In the genomic region with DNA sequence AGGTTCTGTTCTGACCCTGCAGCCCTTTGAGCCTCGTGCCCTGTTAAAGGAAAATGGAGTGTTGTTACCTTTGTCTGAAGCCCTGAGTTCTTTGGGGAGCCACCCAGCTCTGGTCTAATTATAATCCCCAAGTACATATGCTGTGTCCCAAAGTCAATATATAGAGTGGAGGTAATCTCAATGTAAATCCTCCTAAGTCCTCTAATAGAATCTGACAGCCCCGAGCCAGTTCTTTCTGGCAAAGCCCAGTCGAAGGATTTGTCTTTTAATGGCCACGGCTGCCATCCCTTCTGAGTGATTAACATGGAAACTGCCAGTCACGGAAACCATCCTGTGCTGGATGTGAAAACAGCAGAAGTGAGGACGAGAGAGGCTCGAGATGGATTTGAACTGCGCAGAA, we compare ENCODE assay signal across 25 mouse cellular contexts.
DNase-seq lines count a peak whose midpoint lies in the region; ATAC-seq lines count a peak whose summit lies in the region.
"Had no signal": no experiment of that assay in that cellular context is flagged by ENCODE, and none has a peak within 500 bp of the region (broad histone marks: within the 10 kb centered on the region; RNA-seq: fewer than 3 reads in every experiment).

No protein-coding gene starts in this region.

- 49% methylated on average over 8 of the region's 8 CpGs for WGBS in midbrain, embryonic 11.5 days
- 68% methylated on average over 8 of the region's 8 CpGs for whole genome bisulfite sequencing in midbrain, embryonic 10.5 days
- 56% methylated on average over 8 of the region's 8 CpGs for WGBS in neural tube, embryonic 13.5 days
- WGBS in heart, embryonic 11.5 days (ENCODE audit: insufficient replicate concordance): 69% methylated on average over 8 of the region's 8 CpGs

- H3K27me3 ChIP-seq in midbrain, embryonic 11.5 days (ENCODE audit: control insufficient read depth, insufficient read depth, low read length): no peaks in the 10 kb centered on the region
- H3K27me3 ChIP-seq in midbrain, embryonic 10.5 days (ENCODE audit: low read depth, poor library complexity, severe bottlenecking): peaks cover 53% of the 10 kb centered on the region
- H3K27me3 ChIP-seq in neural tube, embryonic 13.5 days: no peaks in the 10 kb centered on the region
- H3K27me3 ChIP-seq in heart, embryonic 11.5 days (ENCODE audit: control insufficient read depth, insufficient read depth, low read length): peaks cover 5% of the 10 kb centered on the region
- H3K27me3 ChIP-seq: forebrain, embryonic 15.5 days had no signal

- H3K27ac ChIP-seq in midbrain, embryonic 11.5 days (ENCODE audit: low read depth, low read length): no peak overlapping the region
- no peak overlapping the region for H3K27ac ChIP-seq in midbrain, embryonic 10.5 days (replicated peaks)
- peak overlapping the region; percentile 74 for H3K27ac ChIP-seq in neural tube, embryonic 13.5 days (replicated peaks)
- no peak overlapping the region for H3K27ac ChIP-seq in heart, embryonic 11.5 days (ENCODE audit: low read depth, low read length)
- H3K27ac ChIP-seq: embryonic facial prominence, embryonic 10.5 days; embryonic facial prominence, embryonic 13.5 days; forebrain, embryonic 12.5 days; forebrain, embryonic 15.5 days; heart, adult 2 months; heart, embryonic 10.5 days had no signal

- DNase-seq in midbrain, embryonic 11.5 days (ENCODE audit: low spot score, missing footprints): peak; percentile 84
- DNase-seq in midbrain, embryonic 10.5 days (ENCODE audit: low spot score): no peak
- DNase-seq in neural tube, embryonic 10.5 days (ENCODE audit: extremely low spot score, low spot score): no peak
- DNase-seq in retina, embryonic 14.5 days (ENCODE audit: low spot score): peak; percentile 54
- DNase-seq in frontal cortex, postnatal 10 days (ENCODE audit: low spot score in 2 of 2): no peak
- DNase-seq: adrenal gland, adult 2 months; adrenal gland, postnatal 14 days; cerebellum, adult 11-12 months; cerebellum, adult 8-10 months; cerebellum, postnatal 10 days; cerebellum, postnatal 36 days; embryo, embryonic 11 days; gastrocnemius, postnatal 10 days; gastrocnemius, postnatal 36 days; heart, adult 2 months had no signal

- H3K4me3 ChIP-seq in midbrain, embryonic 11.5 days (ENCODE audit: low read depth, low read length): no peak overlapping the region
- no peak overlapping the region for H3K4me3 ChIP-seq in midbrain, embryonic 10.5 days
- H3K4me3 ChIP-seq in neural tube, embryonic 13.5 days: no peak overlapping the region
- no peak overlapping the region for H3K4me3 ChIP-seq in heart, embryonic 11.5 days (ENCODE audit: low read depth, low read length)
- H3K4me3 ChIP-seq: embryonic facial prominence, embryonic 10.5 days; embryonic facial prominence, embryonic 13.5 days; erythroblast, embryonic 14.5 days; forebrain, embryonic 12.5 days; forebrain, embryonic 15.5 days; heart, adult 2 months; heart, embryonic 10.5 days had no signal

- H3K36me3 ChIP-seq in midbrain, embryonic 11.5 days (ENCODE audit: control insufficient read depth, insufficient read depth, low read length): no peaks in the 10 kb centered on the region
- H3K36me3 ChIP-seq in midbrain, embryonic 10.5 days: no peaks in the 10 kb centered on the region
- no peaks in the 10 kb centered on the region for H3K36me3 ChIP-seq in neural tube, embryonic 13.5 days
- no peaks in the 10 kb centered on the region for H3K36me3 ChIP-seq in heart, embryonic 11.5 days (ENCODE audit: control insufficient read depth, insufficient read depth, low read length)
- H3K36me3 ChIP-seq: embryonic facial prominence, embryonic 10.5 days; embryonic facial prominence, embryonic 13.5 days; forebrain, embryonic 12.5 days; forebrain, embryonic 15.5 days; heart, embryonic 10.5 days had no signal

- H3K4me1 ChIP-seq in midbrain, embryonic 11.5 days (ENCODE audit: control insufficient read depth, insufficient read depth, low read length): peaks cover 3% of the 10 kb centered on the region; the same call in 1 of the 2 replicates
- H3K4me1 ChIP-seq in midbrain, embryonic 10.5 days: peaks cover 15% of the 10 kb centered on the region
- H3K4me1 ChIP-seq in neural tube, embryonic 13.5 days (replicated peaks): peaks cover 26% of the 10 kb centered on the region
- no peaks in the 10 kb centered on the region for H3K4me1 ChIP-seq in heart, embryonic 11.5 days (ENCODE audit: control insufficient read depth, insufficient read depth, low read length)
- H3K4me1 ChIP-seq: embryonic facial prominence, embryonic 13.5 days; forebrain, embryonic 15.5 days; heart, embryonic 10.5 days had no signal

- H3K9ac ChIP-seq in midbrain, embryonic 11.5 days (ENCODE audit: low read length): no peak overlapping the region
- no peak overlapping the region for H3K9ac ChIP-seq in neural tube, embryonic 13.5 days
- no peak overlapping the region for H3K9ac ChIP-seq in heart, embryonic 11.5 days (ENCODE audit: low read depth, low read length)
- H3K9ac ChIP-seq: embryonic facial prominence, embryonic 13.5 days; forebrain, embryonic 12.5 days; forebrain, embryonic 15.5 days had no signal

- no peak overlapping the region for H3K4me2 ChIP-seq in midbrain, embryonic 11.5 days
- H3K4me2 ChIP-seq in neural tube, embryonic 13.5 days: no peak overlapping the region
- H3K4me2 ChIP-seq in heart, embryonic 11.5 days: no peak overlapping the region
- H3K4me2 ChIP-seq: embryonic facial prominence, embryonic 13.5 days; forebrain, embryonic 12.5 days; forebrain, embryonic 15.5 days had no signal

- H3K9me3 ChIP-seq in midbrain, embryonic 11.5 days (ENCODE audit: control insufficient read depth, low read length): no peaks in the 10 kb centered on the region
- H3K9me3 ChIP-seq in midbrain, embryonic 10.5 days (replicated peaks): no peaks in the 10 kb centered on the region
- no peaks in the 10 kb centered on the region for H3K9me3 ChIP-seq in neural tube, embryonic 13.5 days
- no peaks in the 10 kb centered on the region for H3K9me3 ChIP-seq in heart, embryonic 11.5 days (replicated peaks; ENCODE audit: control insufficient read depth, low read length)
- H3K9me3 ChIP-seq: embryonic facial prominence, embryonic 10.5 days; embryonic facial prominence, embryonic 13.5 days; forebrain, embryonic 12.5 days; forebrain, embryonic 15.5 days; heart, embryonic 10.5 days had no signal

- ATAC-seq in midbrain, embryonic 11.5 days (ENCODE audit: low FRiP score): no peak
- ATAC-seq in neural tube, embryonic 13.5 days (ENCODE audit: low read depth): no peak
- no peak for ATAC-seq in heart, embryonic 11.5 days (replicated peaks; ENCODE audit: insufficient number of reproducible peaks, low FRiP score, low TSS enrichment)
- ATAC-seq: CD4-positive, CD25-positive, alpha-beta regulatory T cell, adult 4 months; forebrain, embryonic 15.5 days; hindbrain, embryonic 16.5 days had no signal

Comparison
In these comparisons a context has a peak if more than half of its experiments do, and no peak if none do; other contexts are left out.
1. DNase-seq: peak in midbrain, embryonic 11.5 days (single experiment) and retina, embryonic 14.5 days (single experiment); none in midbrain, embryonic 10.5 days (single experiment), neural tube, embryonic 10.5 days (single experiment) and frontal cortex, postnatal 10 days (0 of 2).